Mouse (Mus musculus): ENCODE measurements at regions not wholly inside any gene's neighbourhood (a gene's known extent, or its start where the extent isn't known, plus 50 kb on each side); places are given as distances from the start of the nearest gene placed in this dataset.

DNA sequence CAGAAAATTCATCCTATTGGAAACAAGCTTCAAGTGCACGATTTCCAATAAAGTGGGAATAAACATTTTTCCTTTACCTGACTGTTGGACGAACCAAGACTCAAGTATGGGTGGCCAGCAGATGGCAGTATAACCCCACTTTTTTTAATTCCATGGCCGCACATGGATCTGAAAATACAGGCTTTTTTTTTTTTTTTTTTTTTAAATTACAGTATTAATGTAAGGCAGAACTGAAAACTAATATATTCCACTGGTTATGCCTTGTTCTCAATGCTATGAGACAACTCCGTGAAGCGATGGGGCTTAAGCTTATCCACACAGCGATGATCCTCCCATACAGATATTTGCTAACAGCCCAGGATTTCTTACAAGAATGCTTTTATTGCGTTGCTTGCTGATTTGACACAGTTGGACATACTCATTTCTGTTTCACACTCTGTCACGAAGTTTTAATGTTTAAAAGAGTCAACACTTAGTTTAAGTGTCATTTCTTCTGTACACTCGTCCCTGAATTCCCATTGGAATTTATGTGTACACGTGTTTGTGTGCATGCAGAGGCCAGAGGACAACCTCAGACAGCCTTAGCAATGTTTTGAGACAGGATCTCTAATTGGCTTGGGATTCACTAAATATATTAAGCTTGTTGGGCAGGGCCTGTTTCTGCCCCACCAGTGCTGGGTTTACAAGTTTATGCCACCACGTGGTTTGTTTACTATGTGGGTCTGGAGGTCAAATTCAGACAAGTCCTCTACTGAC, 332.3 kb downstream of the D3Ertd751e start:
- Histone ChIP-seq H3K4me1 (ENCODE audit: control insufficient read depth, insufficient read depth, low read length) (no peaks in the 10 kb centered on the region), H3K27ac (ENCODE audit: insufficient read depth, low read depth, low read length) (no peak overlapping the region), H3K4me3 (ENCODE audit: insufficient read depth, low read depth, low read length) (no peak overlapping the region)
- TF ChIP-seq POLR2A (IDR thresholded peaks at IDR 0.05; ENCODE audit: insufficient read depth, low read depth, low read length) (no peak), CTCF (IDR thresholded peaks at IDR 0.05; ENCODE audit: insufficient read depth, low read depth, low read length) (no peak)
- 27% methylated on average over 11 of the region's 11 CpGs for WGBS

DNA sequence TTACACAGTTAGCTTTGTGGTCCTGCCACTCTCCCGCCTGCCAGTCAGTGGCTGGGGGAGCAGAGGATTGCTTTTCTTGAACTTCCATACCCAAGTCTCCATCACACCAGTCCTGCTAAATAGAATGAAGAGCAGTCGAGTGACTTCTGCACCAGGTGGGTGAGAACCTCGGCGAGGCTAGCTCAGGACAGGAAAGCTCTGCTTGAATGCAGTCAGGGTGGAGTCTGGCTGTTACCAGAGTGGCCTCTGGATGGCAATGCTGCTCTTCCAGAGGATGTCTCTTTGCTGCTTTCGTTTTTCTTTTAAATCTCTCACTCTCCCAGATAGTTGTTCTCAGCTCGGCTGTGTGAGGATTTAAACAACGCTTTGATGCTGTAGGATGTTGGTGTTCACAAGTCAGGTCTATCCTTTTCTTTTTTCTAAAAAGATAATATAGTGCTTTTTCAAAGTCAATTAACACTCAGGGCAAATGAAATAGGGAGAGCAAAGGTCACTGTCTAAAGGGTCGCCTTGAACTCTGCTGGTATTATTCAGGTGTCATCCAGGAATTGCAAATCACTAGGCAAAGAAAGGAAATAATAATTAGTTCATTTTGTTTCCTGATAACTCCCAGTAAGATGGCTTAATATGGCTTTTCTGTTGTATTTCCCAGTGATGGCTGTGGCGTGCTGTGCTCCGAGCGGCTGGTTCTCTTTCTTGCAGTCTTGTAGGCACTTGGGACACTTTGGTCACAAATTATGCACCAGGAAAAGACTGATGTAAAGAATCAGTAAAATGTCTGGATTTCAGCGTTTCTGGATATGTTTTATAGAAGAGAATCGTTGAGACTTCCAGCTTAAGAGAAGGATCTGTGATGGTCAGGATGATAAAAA, 368.8 kb downstream of the D3Ertd751e start:
- no peak overlapping the region for H3K4me3 ChIP-seq (ENCODE audit: insufficient read depth, low read depth, low read length)
- 30% methylated on average over 13 of the region's 13 CpGs for WGBS
- TF ChIP-seq POLR2A (IDR thresholded peaks at IDR 0.05; ENCODE audit: insufficient read depth, low read depth, low read length) (no peak), CTCF (IDR thresholded peaks at IDR 0.05; ENCODE audit: insufficient read depth, low read depth, low read length) (0 out of 2 replicates have a peak, but pooled peaks have one; percentile 28)
- H3K27ac ChIP-seq (ENCODE audit: insufficient read depth, low read depth, low read length) = no peak overlapping the region
- no peaks in the 10 kb centered on the region; the same call in 1 of the 2 replicates for H3K4me1 ChIP-seq (ENCODE audit: control insufficient read depth, insufficient read depth, low read length)

DNA sequence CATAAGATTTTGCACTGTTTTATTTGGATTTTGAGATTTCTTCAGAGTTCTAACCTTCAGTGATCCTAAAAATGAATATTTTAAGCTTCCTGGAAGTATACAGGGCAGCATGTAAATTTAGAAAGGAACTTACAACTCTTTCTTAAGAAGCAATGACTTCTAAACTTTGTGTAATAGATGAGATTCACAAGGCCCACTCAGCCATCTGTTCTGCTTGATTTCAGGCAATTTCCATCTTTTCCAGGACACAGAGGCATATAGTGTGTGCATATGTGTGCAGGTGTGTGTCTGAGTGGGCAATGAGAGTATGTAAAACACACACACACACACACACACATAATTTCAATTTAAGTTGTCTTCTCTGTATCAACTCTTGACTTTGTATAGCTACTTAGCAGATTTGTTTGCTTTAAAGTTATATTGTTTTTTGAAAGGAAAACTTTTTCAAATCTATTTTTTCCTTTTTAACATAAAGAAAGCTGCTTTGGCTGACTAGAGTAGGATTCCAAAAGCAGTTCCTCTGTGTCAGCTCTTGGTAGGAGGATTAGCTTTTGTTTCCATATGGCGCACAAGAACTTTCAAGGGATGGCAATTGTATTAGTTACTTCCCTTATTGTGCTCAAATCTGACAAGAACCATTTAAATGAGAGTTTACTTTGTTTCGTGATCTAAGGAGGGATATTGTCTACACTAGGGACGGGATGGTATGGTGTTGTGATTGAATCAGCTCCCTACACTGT, 387.6 kb downstream of the D3Ertd751e start:
- Histone ChIP-seq H3K27ac (ENCODE audit: insufficient read depth, low read depth, low read length) (no peak overlapping the region), H3K4me3 (ENCODE audit: insufficient read depth, low read depth, low read length) (no peak overlapping the region), H3K4me1 (ENCODE audit: control insufficient read depth, insufficient read depth, low read length) (no peaks in the 10 kb centered on the region)
- TF ChIP-seq POLR2A (IDR thresholded peaks at IDR 0.05; ENCODE audit: insufficient read depth, low read depth, low read length) (no peak), CTCF (IDR thresholded peaks at IDR 0.05; ENCODE audit: insufficient read depth, low read depth, low read length) (no peak)
- 80% methylated on average over 3 of the region's 3 CpGs for WGBS

DNA sequence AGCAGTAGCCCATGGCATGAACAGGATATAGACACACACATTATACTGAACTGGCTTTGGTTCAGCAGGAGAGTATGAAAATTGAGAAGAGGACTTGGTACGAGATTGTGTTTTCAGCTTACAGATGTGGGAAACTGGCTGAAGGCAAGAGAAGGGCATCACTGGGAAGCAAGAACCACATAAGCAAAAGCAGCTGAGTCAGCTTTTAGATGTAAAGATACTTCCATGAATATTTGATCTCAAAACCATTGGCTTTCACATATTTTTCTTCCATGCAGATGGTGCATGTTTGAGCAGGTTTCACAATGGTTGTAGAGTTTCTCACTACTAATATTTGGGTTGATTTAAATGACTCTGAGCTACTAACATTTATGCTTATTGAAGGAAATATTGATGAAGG, 389.9 kb downstream of the D3Ertd751e start:
- Histone ChIP-seq H3K4me1 (ENCODE audit: control insufficient read depth, insufficient read depth, low read length) (no peaks in the 10 kb centered on the region), H3K27ac (ENCODE audit: insufficient read depth, low read depth, low read length) (no peak overlapping the region), H3K4me3 (ENCODE audit: insufficient read depth, low read depth, low read length) (no peak overlapping the region)
- WGBS = 92% methylated on average over 1 of the region's 1 CpGs
- TF ChIP-seq CTCF (IDR thresholded peaks at IDR 0.05; ENCODE audit: insufficient read depth, low read depth, low read length) = no peak
- TF ChIP-seq POLR2A (IDR thresholded peaks at IDR 0.05; ENCODE audit: insufficient read depth, low read depth, low read length) = no peak

DNA sequence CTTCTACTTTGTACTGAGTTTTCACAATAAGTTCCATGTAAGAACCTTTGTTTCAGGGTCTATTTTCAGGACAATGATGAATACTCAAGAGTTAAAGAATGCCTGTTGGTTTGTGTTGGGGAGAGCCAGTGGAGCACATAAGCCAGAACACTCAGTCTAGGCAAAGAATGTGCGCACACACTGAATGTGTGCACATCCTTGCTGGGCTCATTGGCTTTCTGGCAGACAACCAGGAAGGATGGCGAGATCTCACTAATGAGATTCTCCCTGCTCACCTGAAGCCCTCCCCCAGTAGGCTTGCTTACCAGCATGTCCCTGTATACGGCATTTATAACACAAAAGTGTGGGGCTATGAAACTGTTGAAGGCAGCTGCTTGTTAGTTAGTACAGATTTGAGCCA, 411.0 kb downstream of the D3Ertd751e start:
- TF ChIP-seq CTCF (IDR thresholded peaks at IDR 0.05; ENCODE audit: insufficient read depth, low read depth, low read length) (no peak), POLR2A (IDR thresholded peaks at IDR 0.05; ENCODE audit: insufficient read depth, low read depth, low read length) (no peak)
- Histone ChIP-seq H3K4me1 (ENCODE audit: control insufficient read depth, insufficient read depth, low read length) (no peaks in the 10 kb centered on the region), H3K27ac (ENCODE audit: insufficient read depth, low read depth, low read length) (no peak overlapping the region), H3K4me3 (ENCODE audit: insufficient read depth, low read depth, low read length) (no peak overlapping the region)
- 81% methylated on average over 3 of the region's 3 CpGs for WGBS

DNA sequence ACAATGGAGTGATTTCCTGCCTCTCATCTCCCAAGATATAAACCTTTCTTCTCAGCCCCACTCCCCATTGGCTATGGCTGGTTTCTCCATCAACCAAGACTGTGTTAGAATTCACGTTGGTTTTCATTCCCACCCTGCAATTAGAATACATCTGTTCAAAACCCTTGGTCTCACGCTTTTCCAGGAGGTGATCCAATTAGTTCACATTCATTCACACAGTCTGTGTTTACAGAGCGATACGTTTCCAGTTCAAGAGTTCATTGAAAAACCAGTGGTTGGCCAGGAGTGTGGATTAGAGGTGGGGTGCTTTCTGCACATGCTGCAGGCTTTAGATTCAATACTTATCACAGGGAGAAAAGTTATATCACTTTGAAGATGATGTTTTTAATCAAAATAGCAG, 412.5 kb downstream of the D3Ertd751e start:
- WGBS = 45% methylated on average over 4 of the region's 4 CpGs
- Histone ChIP-seq H3K4me1 (ENCODE audit: control insufficient read depth, insufficient read depth, low read length) (no peaks in the 10 kb centered on the region), H3K4me3 (ENCODE audit: insufficient read depth, low read depth, low read length) (no peak overlapping the region), H3K27ac (ENCODE audit: insufficient read depth, low read depth, low read length) (no peak overlapping the region)
- TF ChIP-seq POLR2A (IDR thresholded peaks at IDR 0.05; ENCODE audit: insufficient read depth, low read depth, low read length) (no peak), CTCF (IDR thresholded peaks at IDR 0.05; ENCODE audit: insufficient read depth, low read depth, low read length) (no peak)

DNA sequence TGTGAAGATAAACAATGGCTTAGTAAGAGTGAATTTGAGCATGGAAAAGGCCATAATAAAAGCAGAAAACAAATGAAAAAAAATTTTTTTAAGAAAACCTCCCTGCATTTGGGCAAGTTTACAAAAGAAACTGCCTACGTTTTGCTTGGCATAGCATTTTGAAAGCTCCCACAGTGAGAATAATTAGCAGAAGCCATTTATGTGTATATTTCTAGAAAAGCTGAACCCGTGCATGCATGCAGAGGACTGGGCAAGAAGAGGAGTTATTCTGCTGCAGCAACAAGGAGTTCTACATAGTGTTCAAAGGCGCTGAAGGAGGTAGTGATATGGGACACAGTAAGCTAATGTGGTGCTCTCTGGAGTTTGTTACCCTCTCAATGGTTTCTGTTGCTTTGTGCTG, 421.3 kb downstream of the D3Ertd751e start:
- Histone ChIP-seq H3K4me3 (ENCODE audit: insufficient read depth, low read depth, low read length) (no peak overlapping the region), H3K27ac (ENCODE audit: insufficient read depth, low read depth, low read length) (no peak overlapping the region), H3K4me1 (ENCODE audit: control insufficient read depth, insufficient read depth, low read length) (no peaks in the 10 kb centered on the region)
- 48% methylated on average over 3 of the region's 3 CpGs for WGBS
- no peak for TF ChIP-seq CTCF (IDR thresholded peaks at IDR 0.05; ENCODE audit: insufficient read depth, low read depth, low read length)
- no peak for TF ChIP-seq POLR2A (IDR thresholded peaks at IDR 0.05; ENCODE audit: insufficient read depth, low read depth, low read length)

DNA sequence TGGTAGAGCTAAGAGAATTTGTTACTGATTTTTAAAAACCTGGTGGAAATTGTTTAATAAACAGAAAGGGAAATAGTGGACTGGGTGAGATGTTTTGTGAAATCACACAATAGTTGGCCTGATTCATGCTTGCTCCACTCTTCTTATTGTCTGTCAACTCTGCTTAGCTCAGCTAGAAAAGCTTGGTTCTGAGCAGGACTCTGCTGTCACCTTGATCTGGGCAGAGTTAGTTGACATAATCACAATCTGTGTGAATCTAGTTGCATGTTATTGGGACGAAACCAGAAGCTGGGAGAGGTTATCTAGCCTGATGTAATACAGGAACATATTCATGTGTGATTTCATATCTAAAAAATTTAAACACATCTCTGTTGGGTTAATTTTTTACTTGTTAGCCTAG, 456.8 kb downstream of the D3Ertd751e start:
- 95% methylated on average over 1 of the region's 1 CpGs for WGBS
- Histone ChIP-seq H3K4me3 (ENCODE audit: insufficient read depth, low read depth, low read length) (no peak overlapping the region), H3K4me1 (ENCODE audit: control insufficient read depth, insufficient read depth, low read length) (no peaks in the 10 kb centered on the region), H3K27ac (ENCODE audit: insufficient read depth, low read depth, low read length) (no peak overlapping the region)
- TF ChIP-seq POLR2A (IDR thresholded peaks at IDR 0.05; ENCODE audit: insufficient read depth, low read depth, low read length) (no peak), CTCF (IDR thresholded peaks at IDR 0.05; ENCODE audit: insufficient read depth, low read depth, low read length) (no peak)

All from olfactory bulb, adult 2 months (tissue).